1 mouse cellular context compared by ENCODE assay signal in genomic region chrX:8253711-8254110, GRCm38 (mm10).
TF ChIP-seq lines count a peak whose summit lies in the region.

No protein-coding gene starts in this region.

TF ChIP-seq in MEL, 35 proteins besides CTCF, POLR2A, EP300 and RAD21 (continued from another document):
- TF ChIP-seq TCF12 (IDR thresholded peaks at IDR 0.05; ENCODE audit: low read depth, low read length), result no peak
- TF ChIP-seq MYC (IDR thresholded peaks at IDR 0.05; ENCODE audit: low read depth, low read length), result no peak
- TF ChIP-seq POLR2AphosphoS2 (IDR thresholded peaks at IDR 0.05; ENCODE audit: low read length), result no peak
